In genomic region chr11:66498857-66499445, GRCm38 (mm10) we compare ENCODE assay signal across 21 mouse cellular contexts. TPM values are rescaled to one million over a fixed set of nuclear protein-coding genes. Genes with fewer than 3 reads are reported as not detected.
A peak's percentile ranks its signal among the peaks of the same experiment; 100 is the strongest.
DNase-seq lines count a peak whose midpoint lies in the region; ATAC-seq and TF ChIP-seq lines count a peak whose summit lies in the region.
"Had no signal": no experiment of that assay in that cellular context is flagged by ENCODE, and none has a peak within 500 bp of the region (broad histone marks: within the 10 kb centered on the region; RNA-seq: fewer than 3 reads in every experiment).

No protein-coding gene starts in this region.

- TF ChIP-seq CTCF in lung, embryonic 14.5 days (IDR thresholded peaks at IDR 0.05; ENCODE audit: low read depth): no peak
- no peak for TF ChIP-seq CTCF in lung, postnatal 0 days (IDR thresholded peaks at IDR 0.05)

- H3K27me3 ChIP-seq in lung, embryonic 14.5 days (ENCODE audit: insufficient read depth, low read length): no peaks in the 10 kb centered on the region
- no peaks in the 10 kb centered on the region for H3K27me3 ChIP-seq in lung, postnatal 0 days (replicated peaks; ENCODE audit: insufficient read depth, low read length)
- H3K27me3 ChIP-seq: embryonic facial prominence, embryonic 13.5 days; forebrain, embryonic 15.5 days; heart, embryonic 12.5 days; hindbrain, embryonic 15.5 days; Patski had no signal

- H3K4me2 ChIP-seq in lung, embryonic 14.5 days: 0 out of 2 replicates have a peak overlapping the region, but pooled peaks have one; percentile 23
- no peak overlapping the region for H3K4me2 ChIP-seq in lung, postnatal 0 days (replicated peaks; ENCODE audit: low read depth, low read length)
- H3K4me2 ChIP-seq: embryonic facial prominence, embryonic 13.5 days; forebrain, embryonic 15.5 days; heart, embryonic 12.5 days; hindbrain, embryonic 15.5 days had no signal

- no peak for DNase-seq in frontal cortex, adult 2 months (ENCODE audit: extremely low spot score in 1 of 2, low spot score in 1 of 2)
- peak; percentile 65 for DNase-seq in lung, embryonic 14.5 days
- DNase-seq in lung, postnatal 10 days: no peak
- DNase-seq in NIH3T3 (ENCODE audit: low read depth): peak; percentile 78
- DNase-seq in lung, postnatal 0 days (ENCODE audit: low spot score): peak; percentile 86
- DNase-seq in cerebellum, adult 9-10 months: no peak
- DNase-seq in embryo, embryonic 10 days (ENCODE audit: low spot score): no peak
- DNase-seq: adrenal gland, postnatal 14 days; cerebellum, adult 18-20 months; cerebellum, postnatal 10 days; gastrocnemius, postnatal 14 days; heart, postnatal 36 days had no signal

- no peaks in the 10 kb centered on the region for H3K36me3 ChIP-seq in lung, embryonic 14.5 days (ENCODE audit: insufficient read depth)
- no peaks in the 10 kb centered on the region for H3K36me3 ChIP-seq in lung, postnatal 0 days (ENCODE audit: insufficient read depth, low read length)
- H3K36me3 ChIP-seq: embryonic facial prominence, embryonic 13.5 days; forebrain, embryonic 15.5 days; heart, embryonic 12.5 days; hindbrain, embryonic 15.5 days had no signal

- 0 out of 2 replicates have a peak, but pooled peaks cover 3% of the 10 kb centered on the region for H3K4me1 ChIP-seq in lung, embryonic 14.5 days (ENCODE audit: insufficient read depth)
- peaks cover 3% of the 10 kb centered on the region; the same call in 1 of the 2 replicates for H3K4me1 ChIP-seq in lung, postnatal 0 days (ENCODE audit: insufficient read depth, low read depth, low read length)
- H3K4me1 ChIP-seq: embryonic facial prominence, embryonic 13.5 days; forebrain, embryonic 15.5 days; heart, embryonic 12.5 days; hindbrain, embryonic 15.5 days had no signal

- peak; percentile 62; the same call in 1 of the 2 replicates for ATAC-seq in frontal cortex, adult (ENCODE audit: low TSS enrichment)
- ATAC-seq in lung, embryonic 14.5 days (ENCODE audit: insufficient read depth): peak; percentile 62; the same call in 1 of the 2 replicates
- peak; percentile 85 for ATAC-seq in lung, postnatal 0 days
- ATAC-seq: activated CD4-positive, CD25-positive, alpha-beta regulatory T cell, adult 4 months; forebrain, embryonic 15.5 days; Patski had no signal

- H3K9me3 ChIP-seq in lung, embryonic 14.5 days (ENCODE audit: low read depth, low read length): no peaks in the 10 kb centered on the region
- H3K9me3 ChIP-seq in lung, postnatal 0 days (ENCODE audit: low read length): no peaks in the 10 kb centered on the region
- H3K9me3 ChIP-seq: embryonic facial prominence, embryonic 13.5 days; forebrain, embryonic 15.5 days; heart, embryonic 12.5 days; hindbrain, embryonic 15.5 days had no signal

- H3K27ac ChIP-seq in lung, embryonic 14.5 days (ENCODE audit: low read depth): no peak overlapping the region
- H3K27ac ChIP-seq in lung, postnatal 0 days (ENCODE audit: low read length): no peak overlapping the region
- H3K27ac ChIP-seq: embryonic facial prominence, embryonic 13.5 days; forebrain, embryonic 15.5 days; hindbrain, embryonic 15.5 days had no signal

- no peak overlapping the region for H3K4me3 ChIP-seq in lung, embryonic 14.5 days (ENCODE audit: low read depth, low read length)
- no peak overlapping the region for H3K4me3 ChIP-seq in lung, postnatal 0 days (ENCODE audit: low read depth, low read length)
- H3K4me3 ChIP-seq: embryonic facial prominence, embryonic 13.5 days; erythroblast, embryonic 14.5 days; forebrain, embryonic 15.5 days; heart, embryonic 12.5 days; hindbrain, embryonic 15.5 days had no signal

- no peak overlapping the region for H3K9ac ChIP-seq in lung, embryonic 14.5 days
- no peak overlapping the region for H3K9ac ChIP-seq in lung, postnatal 0 days (replicated peaks; ENCODE audit: low read depth)
- H3K9ac ChIP-seq: embryonic facial prominence, embryonic 13.5 days; forebrain, embryonic 15.5 days; heart, embryonic 12.5 days; hindbrain, embryonic 15.5 days had no signal

- WGBS in lung, embryonic 14.5 days: 37% methylated on average over 9 of the region's 9 CpGs
- WGBS in lung, postnatal 0 days: 25% methylated on average over 9 of the region's 9 CpGs

- peak; percentile 54; the same call in 1 of the 2 replicates for TF ChIP-seq EP300 in lung, postnatal 0 days (IDR thresholded peaks at IDR 0.05)

RNA-seq across cellular contexts. Expression of gene Shisa6, which starts 26.8 kb away (rescaled TPM):
- 10.2 and 10.6 TPM in 2 replicates for polyA plus RNA-seq in frontal cortex, adult 2 months (2012; rRNA removed)
- polyA plus RNA-seq in lung, embryonic 14.5 days (2014; fragmentation: Nextera tagmentation; extraction: Ambion mirVana): 0.14 and 0.37 TPM in 2 replicates
- 0.61 and 0.67 TPM in 2 replicates for polyA plus RNA-seq in lung, postnatal 0 days (2015; fragmentation: Nextera tagmentation; extraction: Ambion mirVana)
- polyA plus RNA-seq: activated CD4-positive, CD25-positive, alpha-beta regulatory T cell, adult 4 months; C2C12; erythroblast, embryonic 14.5 days; Patski had no signal

Comparison
In these comparisons a context has a peak if more than half of its experiments do, and no peak if none do; other contexts are left out.
1. DNase-seq: peak in lung, embryonic 14.5 days (single experiment), NIH3T3 (single experiment) and lung, postnatal 0 days (single experiment); none in frontal cortex, adult 2 months (0 of 2), lung, postnatal 10 days (single experiment), cerebellum, adult 9-10 months (single experiment) and embryo, embryonic 10 days (single experiment).
2. Peak in every context shown above with its lines, with median percentiles within 50 percentile points of each other: ATAC-seq.